Mouse (Mus musculus) G1E (cell line): ENCODE data around the gene Cdv3.

Experiments
- CTCF ChIP-seq: IDR thresholded peaks from 2 replicates; pipeline ENCODE4 v1.5.1; 2012; ENCODE audit warnings: low read depth, low read length, inconsistent platforms, mixed read lengths
- GATA1 ChIP-seq: IDR thresholded peaks from 2 replicates; pipeline ENCODE4 v1.6.1; 2012; ENCODE audit warnings: borderline replicate concordance, low read length, inconsistent platforms, mixed read lengths
- GATA2 ChIP-seq: IDR thresholded peaks from 2 replicates; pipeline ENCODE4 v1.6.1; 2012; ENCODE audit warnings: low read depth, low read length, inconsistent platforms, borderline replicate concordance
- POLR2AphosphoS5 ChIP-seq: IDR thresholded peaks from 2 replicates; pipeline ENCODE4 v1.6.1; 2012; ENCODE audit warnings: low read depth, low read length, inconsistent platforms; ENCODE audit not compliant: insufficient replicate concordance
- TAL1 ChIP-seq: conservative IDR thresholded peaks from 2 replicates; pipeline ENCODE4 v1.6.1; 2012; ENCODE audit warnings: low read depth, low read length, inconsistent platforms, mixed read lengths

GRCm38 (mm10) chr9:103304927-103305326 is 60.7 kb downstream of the Cdv3 start, which contains the start of the genes 1300017J02Rik and Topbp1:
- TF ChIP-seq POLR2AphosphoS5: no peak
- TF ChIP-seq CTCF: no peak
- no peak for TF ChIP-seq TAL1
- no peak for TF ChIP-seq GATA1
- TF ChIP-seq GATA2: no peak
